Mouse (Mus musculus): ENCODE results near the gene Trnp1. TPM values are rescaled to one million over a fixed set of nuclear protein-coding genes. Genes with fewer than 3 reads are reported as not detected.

Gene Trnp1
- polyA plus RNA-seq, 1 experiment from 2014 or later = 0.23 TPM

GRCm38 (mm10) chr4:133511050-133511449 is 12.7 kb upstream of the Trnp1 start:
- DNase-seq (ENCODE audit: low read depth, low spot score) = no peak
- in situ Hi-C loops (cut with MboI; ENCODE audit: low pct_unique_long_range_greater_than_20kb) = no loop called here
- ChIA-PET POLR2A (interaction anchor here (1.0 kb wide), 1 partner anchor 30 kb away, joined by 3 read pairs; no protein-coding TSS in a partner anchor), CTCF (interaction anchor here (0.9 kb wide), 1 partner anchor 87 kb away, joined by 4 read pairs; no protein-coding TSS in a partner anchor)
- ATAC-seq = no peak
- no peak for TF ChIP-seq CTCF (IDR thresholded peaks at IDR 0.05)
- H3K27me3 ChIP-seq = no peaks in the 10 kb centered on the region

DNA sequence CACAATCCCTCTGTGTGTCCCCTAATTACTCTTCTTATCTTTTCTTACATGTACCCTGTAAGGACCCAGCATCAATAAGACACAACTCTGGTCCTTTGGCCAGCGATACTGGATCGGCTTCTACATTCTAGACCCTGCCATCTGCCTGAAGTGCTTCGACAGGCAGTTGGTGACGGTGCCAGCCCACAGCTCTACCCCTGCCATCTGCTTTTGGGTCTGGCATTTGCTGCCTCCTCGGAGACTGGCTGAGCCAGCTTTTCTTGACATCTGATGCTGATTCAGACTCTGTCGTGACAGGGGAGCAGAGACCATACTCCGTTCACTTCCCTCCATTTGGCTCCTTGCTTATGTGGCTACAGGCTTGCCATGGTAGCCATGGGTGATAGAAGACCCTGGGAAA is 10.6 kb upstream of the Trnp1 start:
- POLR2A ChIA-PET = no interaction called here
- CTCF ChIA-PET = no interaction called here
- no peaks in the 10 kb centered on the region for H3K27me3 ChIP-seq
- in situ Hi-C loops (cut with MboI; ENCODE audit: low pct_unique_long_range_greater_than_20kb) = no loop called here
- DNase-seq (ENCODE audit: low read depth, low spot score) (no peak), ATAC-seq (no peak)
- no peak for TF ChIP-seq CTCF (IDR thresholded peaks at IDR 0.05)

DNA sequence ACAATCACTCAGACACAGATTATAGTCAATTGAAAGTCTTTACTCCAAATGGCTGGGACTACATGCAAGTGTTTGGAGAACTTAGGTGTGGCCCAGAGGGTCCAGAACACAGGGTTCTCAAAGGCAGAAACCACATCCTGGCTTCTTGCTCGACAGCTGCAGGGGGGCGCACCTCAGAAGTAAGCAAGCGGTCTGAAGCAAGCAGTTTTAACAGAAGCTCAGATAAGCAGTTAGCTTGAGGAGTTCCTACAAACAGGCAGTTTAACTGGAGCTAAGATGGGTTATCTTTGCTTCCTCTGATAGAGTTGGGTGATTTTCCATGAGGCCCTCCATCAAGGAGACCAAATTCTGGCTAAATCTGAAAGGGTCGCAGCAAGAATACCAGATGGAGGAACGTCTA is 8.2 kb upstream of the Trnp1 start:
- in situ Hi-C loops (cut with MboI; ENCODE audit: low pct_unique_long_range_greater_than_20kb) = no loop called here
- H3K27me3 ChIP-seq = no peaks in the 10 kb centered on the region

DNA sequence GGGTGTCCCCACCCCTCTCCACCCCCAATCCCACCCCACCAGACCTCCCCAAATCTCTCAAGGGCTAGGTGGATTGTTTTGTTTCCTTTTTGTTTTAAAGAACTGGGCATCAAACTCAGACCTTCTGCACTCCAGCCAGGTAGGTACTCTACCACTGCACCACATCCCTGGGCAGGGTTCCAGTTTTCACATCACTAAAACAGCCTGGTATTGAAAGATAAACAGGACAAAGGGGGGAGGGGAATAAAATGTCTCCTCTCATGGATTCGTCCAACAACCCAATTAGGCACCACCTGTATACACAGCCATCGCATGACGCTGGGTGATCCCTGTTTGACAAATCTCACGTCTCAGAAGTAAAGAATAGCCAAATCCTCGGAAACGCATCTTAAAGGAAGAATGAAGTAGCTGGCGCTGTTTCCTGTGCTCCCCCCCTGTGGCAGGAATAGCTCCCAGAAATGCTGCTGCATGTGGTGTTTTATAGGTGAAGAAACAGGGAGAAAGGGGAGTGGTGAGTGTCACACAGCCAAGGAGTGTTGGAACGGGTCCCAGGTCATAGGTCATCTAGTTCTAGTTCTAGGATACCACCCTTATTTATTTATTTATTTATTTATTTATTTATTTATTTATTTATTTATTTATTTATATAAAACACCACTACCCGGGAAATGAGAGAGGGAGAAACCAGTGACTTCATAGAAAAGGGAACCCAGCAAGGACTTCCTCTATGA is 6.6 kb upstream of the Trnp1 start:
- POLR2A ChIA-PET = no interaction called here
- no peaks in the 10 kb centered on the region for H3K27me3 ChIP-seq
- no peak for ATAC-seq
- CTCF ChIA-PET = no interaction called here
- TF ChIP-seq CTCF (IDR thresholded peaks at IDR 0.05) = no peak
- in situ Hi-C loops (cut with MboI; ENCODE audit: low pct_unique_long_range_greater_than_20kb) = no loop called here
- DNase-seq (ENCODE audit: low read depth, low spot score) = no peak

More for the DNA sequence above, 8.2 kb upstream of the Trnp1 start:
- CTCF ChIA-PET = no interaction called here
- ATAC-seq (no peak), DNase-seq (ENCODE audit: low read depth, low spot score) (no peak)
- POLR2A ChIA-PET = no interaction called here
- no peak for TF ChIP-seq CTCF (IDR thresholded peaks at IDR 0.05)

DNA sequence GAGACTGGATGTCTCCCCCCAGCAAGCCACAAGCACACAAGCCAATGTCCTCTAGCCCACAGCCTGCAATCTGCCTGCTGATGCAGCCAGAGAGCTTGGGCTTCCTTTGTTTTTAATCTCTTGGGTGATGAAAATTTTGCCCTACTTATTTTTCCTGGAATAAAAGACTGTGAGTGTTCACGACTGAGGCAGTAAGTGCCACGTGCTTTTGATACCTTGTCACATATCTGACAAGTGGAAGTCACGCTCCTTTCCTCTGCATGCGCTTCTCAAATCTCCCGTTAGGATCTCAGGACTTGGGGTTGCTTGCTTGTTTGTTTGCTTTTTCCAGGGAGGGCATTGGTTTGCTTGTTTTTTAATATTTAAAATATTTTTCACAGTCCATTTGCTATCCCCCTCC is 6.0 kb upstream of the Trnp1 start:
- H3K27me3 ChIP-seq = no peaks in the 10 kb centered on the region
- DNase-seq (ENCODE audit: low read depth, low spot score) = no peak
- ChIA-PET POLR2A (no interaction called here), CTCF (no interaction called here)
- no peak for ATAC-seq
- in situ Hi-C loops (cut with MboI; ENCODE audit: low pct_unique_long_range_greater_than_20kb) = no loop called here
- no peak for TF ChIP-seq CTCF (IDR thresholded peaks at IDR 0.05)

DNA sequence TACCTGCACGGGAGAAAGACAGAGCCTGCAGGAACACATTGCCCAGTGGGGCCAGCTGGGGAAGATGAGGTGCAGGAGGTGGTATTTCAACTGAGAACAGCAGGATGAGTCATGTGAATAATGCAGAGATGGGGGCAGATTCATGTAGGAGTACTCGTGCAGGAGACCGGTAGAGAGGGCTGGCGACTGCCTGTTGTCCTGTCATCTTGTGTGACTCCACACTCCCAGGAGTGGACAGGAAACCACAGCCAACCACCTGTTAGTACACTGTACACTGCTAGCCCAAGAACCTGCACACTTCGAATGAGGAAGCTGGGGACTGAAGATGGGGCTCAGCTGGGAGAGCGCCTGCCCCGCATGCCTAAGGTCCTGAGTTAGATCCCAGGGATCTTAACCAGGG is 3.2 kb upstream of the Trnp1 start:
- in situ Hi-C loops (cut with MboI; ENCODE audit: low pct_unique_long_range_greater_than_20kb) = no loop called here
- ATAC-seq (no peak), DNase-seq (ENCODE audit: low read depth, low spot score) (no peak)
- H3K27me3 ChIP-seq = peaks cover 3% of the 10 kb centered on the region
- TF ChIP-seq CTCF (IDR thresholded peaks at IDR 0.05) = no peak
- CTCF ChIA-PET = no interaction called here
- POLR2A ChIA-PET = no interaction called here

DNA sequence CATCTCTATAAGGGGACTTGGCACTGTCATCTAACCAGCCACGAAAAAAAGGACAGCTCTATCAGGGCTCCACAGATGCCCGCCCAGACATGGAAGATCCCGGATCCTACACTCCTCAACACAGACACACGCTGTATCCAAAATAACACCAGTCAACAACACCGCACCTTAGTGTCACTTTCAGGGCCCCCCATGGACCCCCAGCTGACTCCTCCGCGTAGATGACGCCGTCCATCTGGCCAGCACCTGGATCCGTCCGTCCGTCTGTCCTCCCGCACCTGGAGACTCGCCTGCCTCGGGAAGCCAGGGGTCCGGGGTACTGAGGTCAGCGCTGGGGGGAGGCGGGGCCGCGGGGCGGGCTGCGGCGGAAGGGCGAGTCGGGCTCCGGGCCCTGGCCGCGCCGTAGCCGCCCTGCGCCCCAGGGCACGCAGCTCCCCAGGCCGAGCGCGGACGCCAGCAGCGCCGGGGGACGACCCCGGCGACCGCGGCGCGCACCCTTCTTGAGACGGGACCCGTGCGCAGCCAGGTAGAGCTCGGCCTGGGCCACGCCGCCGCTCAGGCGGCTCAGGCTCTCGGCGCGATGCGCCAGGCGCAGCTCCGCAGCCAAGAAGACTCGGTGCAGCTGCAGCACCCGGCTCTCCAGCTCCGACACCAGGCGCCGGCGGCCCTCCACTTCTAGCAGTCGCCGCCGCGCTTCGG is 740 bp downstream of the Trnp1 start:
- no peak for TF ChIP-seq CTCF (IDR thresholded peaks at IDR 0.05)
- peaks cover 3% of the 10 kb centered on the region for H3K27me3 ChIP-seq
- in situ Hi-C loops (cut with MboI; ENCODE audit: low pct_unique_long_range_greater_than_20kb) = no loop called here
- ATAC-seq = no peak
- POLR2A ChIA-PET = interaction anchor here (1.0 kb wide), 1 partner anchor 18 kb away, joined by 3 read pairs; the partner anchor contains the start of gene Tent5b
- CTCF ChIA-PET = interaction anchor here (1.6 kb wide), 1 partner anchor 18 kb away, joined by 7 read pairs; the partner anchor contains the start of gene Tent5b
- DNase-seq (ENCODE audit: low read depth, low spot score) = no peak

GRCm38 (mm10) chr4:133496738-133497445 is 1.5 kb downstream of the Trnp1 start:
- CTCF ChIA-PET = no interaction called here
- ATAC-seq = no peak
- H3K27me3 ChIP-seq = peaks cover 3% of the 10 kb centered on the region

DNA sequence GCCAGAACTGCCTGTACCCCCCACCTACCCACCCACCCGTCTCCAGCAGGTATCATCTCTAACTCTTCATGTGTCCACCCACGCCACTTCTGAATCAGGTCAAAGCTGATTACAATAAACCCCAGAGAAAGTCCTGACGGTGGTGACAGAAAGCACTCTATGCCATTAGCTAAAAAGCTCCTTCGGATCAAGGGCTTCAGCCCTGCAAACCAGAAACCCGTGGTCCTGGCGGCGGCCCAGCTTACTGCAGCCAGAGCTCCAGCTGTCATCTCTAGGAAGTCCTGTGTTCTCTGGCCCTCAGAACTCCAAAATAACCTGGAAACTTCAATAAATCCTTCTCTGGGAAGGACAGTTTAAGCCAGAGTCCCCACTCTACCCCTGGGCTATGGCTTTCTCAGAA is 2.6 kb downstream of the Trnp1 start:
- peaks cover 3% of the 10 kb centered on the region for H3K27me3 ChIP-seq
- DNase-seq (ENCODE audit: low read depth, low spot score) (no peak), ATAC-seq (no peak)
- POLR2A ChIA-PET = no interaction called here
- CTCF ChIA-PET = interaction anchor here (3.6 kb wide), 1 partner anchor 16 kb away, joined by 19 read pairs; the partner anchor contains the start of gene Tent5b
- in situ Hi-C loops (cut with MboI; ENCODE audit: low pct_unique_long_range_greater_than_20kb) = no loop called here
- TF ChIP-seq CTCF (IDR thresholded peaks at IDR 0.05) = no peak

More at GRCm38 (mm10) chr4:133496738-133497445, 1.5 kb downstream of the Trnp1 start:
- POLR2A ChIA-PET = interaction anchor here (0.8 to 1.0 kb wide), 2 partner anchors 17 kb away, joined by 3 to 7 read pairs; partner anchors contain the start of gene Tent5b
- in situ Hi-C loops (cut with MboI; ENCODE audit: low pct_unique_long_range_greater_than_20kb) = no loop called here
- no peak for DNase-seq (ENCODE audit: low read depth, low spot score)
- no peak for TF ChIP-seq CTCF (IDR thresholded peaks at IDR 0.05)

- ChIA-PET CTCF (interaction anchor here (1.9 to 3.6 kb wide), 2 partner anchors 13 to 15 kb away, joined by 5 to 19 read pairs; partner anchors contain the start of gene Tent5b), POLR2A (interaction anchor here (1.7 kb wide), 1 partner anchor 15 kb away, joined by 6 read pairs; the partner anchor contains the start of gene Tent5b)
- TF ChIP-seq CTCF (IDR thresholded peaks at IDR 0.05) = no peak
- in situ Hi-C loops (cut with MboI; ENCODE audit: low pct_unique_long_range_greater_than_20kb) = no loop called here
- no peak for ATAC-seq
- DNase-seq (ENCODE audit: low read depth, low spot score) = no peak
- H3K27me3 ChIP-seq = peaks cover 3% of the 10 kb centered on the region
These were observed 3.5 kb downstream of the Trnp1 start for GRCm38 (mm10) chr4:133494867-133495266.
